Mouse (Mus musculus) CH12.LX (cell line): ENCODE measurements around the gene Arrb1.

Experiments used
- CTCF ChIP-seq, 2 experiments: IDR thresholded peaks in 1 of 2; conservative IDR thresholded peaks in 1 of 2; 2 replicates each; pipeline ENCODE4 v1.5.1; 2011 to 2012; ENCODE audit warnings: low read depth in 2 of 2, low read length in 2 of 2, improper control_type of control experiment in 1 of 2, inconsistent platforms in 1 of 2, mild to moderate bottlenecking in 1 of 2, moderate library complexity in 1 of 2
- EP300 ChIP-seq: IDR thresholded peaks from 2 replicates; pipeline ENCODE4 v1.6.1; 2011; ENCODE audit warnings: low read length, improper control_type of control experiment
- MXI1 ChIP-seq: IDR thresholded peaks from 2 replicates; pipeline ENCODE4 v1.6.1; 2011; ENCODE audit warnings: mild to moderate bottlenecking, low read depth, low read length, improper control_type of control experiment
- USF1 ChIP-seq: IDR thresholded peaks from 2 replicates; pipeline ENCODE4 v1.6.1; 2014; ENCODE audit warnings: low read depth, mild to moderate bottlenecking, inconsistent platforms, low read length, improper control_type of control experiment

DNA sequence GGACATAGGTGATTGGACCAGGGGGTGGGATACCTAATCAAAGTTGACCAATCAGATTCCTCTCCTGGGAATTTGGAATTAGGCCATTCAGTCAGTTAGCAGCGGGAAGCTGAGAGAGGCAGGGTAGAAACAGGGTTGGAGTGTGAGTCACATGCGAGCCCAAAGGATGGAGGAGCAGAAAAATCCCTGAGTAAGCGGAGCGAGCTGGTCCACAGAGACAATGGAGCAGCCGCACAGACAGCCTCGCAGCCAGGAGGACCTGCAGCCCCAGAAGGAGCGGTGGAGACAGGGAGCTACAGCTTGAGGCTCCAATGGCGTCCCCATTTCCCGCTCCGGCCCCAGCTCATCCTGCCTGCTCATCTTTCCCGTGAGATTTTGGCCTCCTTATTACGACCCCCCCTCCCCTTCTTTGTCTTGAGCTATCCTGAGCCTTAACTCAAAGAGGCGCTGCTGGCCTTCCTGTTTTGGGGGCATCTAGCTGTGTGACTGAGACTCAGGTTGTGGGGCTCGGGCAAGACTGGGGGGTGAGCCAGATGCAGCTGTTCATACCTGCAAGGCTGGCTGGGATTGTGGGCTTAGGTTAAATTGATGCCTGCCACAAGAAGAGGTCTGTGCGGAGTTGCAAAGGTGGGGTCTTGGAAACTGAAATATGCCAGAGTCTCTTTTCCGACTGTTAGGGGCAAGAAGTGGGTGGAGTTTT is 44.4 kb downstream of the Arrb1 start:
- TF ChIP-seq MXI1 (no peak), USF1 (no peak), EP300 (no peak), CTCF (conservative IDR thresholded peaks at IDR 0.05 in 1 of 2, IDR thresholded peaks at IDR 0.05 in 1 of 2; ENCODE audit: low read depth in 2 of 2, low read length in 2 of 2) (no peak)
